Mouse (Mus musculus) myocyte (in vitro differentiated cells): Measurements from ENCODE around the gene Tcta. TPM values are rescaled to one million over a fixed set of nuclear protein-coding genes. Genes with fewer than 3 reads are reported as not detected.
"Not testable (repeated sequence)": the region's sequence is repeated elsewhere in the genome, so short reads cannot be mapped to it uniquely, and the experiment has no call there.

Experiments
- H3K27me3 ChIP-seq: one replicate; pipeline ENCODE4 v1.6.1; 2011; ENCODE audit not compliant: control insufficient read depth, insufficient read depth, insufficient read length
- H3K36me3 ChIP-seq: one replicate; pipeline ENCODE4 v1.6.1; 2011; ENCODE audit not compliant: control insufficient read depth, insufficient read depth
- H3K4me2 ChIP-seq: one replicate; pipeline ENCODE4 v1.6.1; 2011; ENCODE audit warnings: low read depth, control low read depth
- H3K4me3 ChIP-seq: one replicate; pipeline ENCODE4 v1.5.1; 2011; ENCODE audit warnings: mild to moderate bottlenecking, control low read depth, moderate library complexity
- H3K79me2 ChIP-seq: one replicate; pipeline ENCODE4 v1.6.1; 2011; ENCODE audit not compliant: control insufficient read depth, insufficient read depth
- H3ac ChIP-seq: one replicate; pipeline ENCODE4 v1.6.1; 2011; ENCODE audit not compliant: control insufficient read depth, insufficient read length
- CEBPB ChIP-seq: IDR thresholded peaks from 2 replicates; pipeline ENCODE4 v1.6.1; 2011; ENCODE audit warnings: mild to moderate bottlenecking, moderate library complexity; ENCODE audit not compliant: poor library complexity, insufficient read depth, severe bottlenecking
- E2F4 ChIP-seq: IDR thresholded peaks from one replicate; pipeline ENCODE4 v1.6.1; 2011; ENCODE audit warnings: mild to moderate bottlenecking, control low read depth, moderate library complexity; ENCODE audit not compliant: insufficient read depth
- MAX ChIP-seq: IDR thresholded peaks from one replicate; pipeline ENCODE4 v1.6.1; 2011; ENCODE audit warnings: low read depth, mild to moderate bottlenecking, control low read depth
- MYOD1 ChIP-seq, 3 experiments: IDR thresholded peaks; one replicate each; pipeline ENCODE4 v1.6.1; 2011; ENCODE audit warnings: control low read depth in 2 of 3, low read depth in 2 of 3, mild to moderate bottlenecking in 2 of 3, moderate library complexity in 1 of 3; ENCODE audit not compliant: insufficient read length in 2 of 3, control insufficient read depth in 1 of 3
- MYOG ChIP-seq, 3 experiments: IDR thresholded peaks; one replicate each; pipeline ENCODE4 v1.6.1; 2011; ENCODE audit warnings: control low read depth in 2 of 3, low read depth in 2 of 3, mild to moderate bottlenecking in 2 of 3; ENCODE audit not compliant: insufficient read length in 2 of 3, control insufficient read depth in 1 of 3, insufficient read depth in 1 of 3
- POLR2A ChIP-seq: IDR thresholded peaks from one replicate; pipeline ENCODE4 v1.6.1; 2011; ENCODE audit warnings: low read depth, mild to moderate bottlenecking, control low read depth, moderate library complexity; ENCODE audit not compliant: insufficient read length
- POLR2AphosphoS2 ChIP-seq: IDR thresholded peaks from one replicate; pipeline ENCODE4 v1.6.1; 2011; ENCODE audit warnings: low read depth, control low read depth; ENCODE audit not compliant: insufficient read length
- REST ChIP-seq: IDR thresholded peaks from one replicate; pipeline ENCODE4 v1.6.1; 2011; ENCODE audit warnings: mild to moderate bottlenecking, control low read depth, moderate library complexity; ENCODE audit not compliant: insufficient read depth, insufficient read length
- SRF ChIP-seq: IDR thresholded peaks from one replicate; pipeline ENCODE4 v1.6.1; 2011; ENCODE audit warnings: low read depth; ENCODE audit not compliant: control insufficient read depth, insufficient read length
- TCF12 ChIP-seq: IDR thresholded peaks from one replicate; pipeline ENCODE4 v1.6.1; 2011; ENCODE audit warnings: mild to moderate bottlenecking, control low read depth; ENCODE audit not compliant: poor library complexity, insufficient read depth, severe bottlenecking
- TCF3 ChIP-seq: IDR thresholded peaks from one replicate; pipeline ENCODE4 v1.6.1; 2011; ENCODE audit warnings: low read depth, control low read depth; ENCODE audit not compliant: insufficient read length
- USF1 ChIP-seq: IDR thresholded peaks from one replicate; pipeline ENCODE4 v1.6.1; 2011; ENCODE audit warnings: low read depth, mild to moderate bottlenecking, control low read depth, moderate library complexity
- polyA plus RNA-seq: library from polyadenylated mRNA; unstranded; fragments of >200 nt; fragmentation: generic; extraction: Trizol; gene quantifications from one replicate; pipeline ENCODE4 v1.2.1, GENCODE M21; 2012; ENCODE audit warnings: missing spikeins

The Tcta gene
- polyA plus RNA-seq, 1 experiment, result 29.8 TPM

- no peaks in the 10 kb centered on the region for H3K27me3 ChIP-seq
- peak overlapping the region; percentile 84 for H3K4me2 ChIP-seq
- H3K4me3 ChIP-seq, result peak overlapping the region; percentile 63
- no peak for TF ChIP-seq MAX
- TF ChIP-seq SRF, result no peak
- TF ChIP-seq POLR2AphosphoS2, result no peak
- no peak for TF ChIP-seq MYOD1 (IDR thresholded peaks at IDR 0.05; ENCODE audit: control insufficient read depth in 1 of 3, insufficient read length in 2 of 3, low read depth in 2 of 3)
- no peak for TF ChIP-seq USF1
- TF ChIP-seq TCF12, result no peak
- no peak for TF ChIP-seq E2F4
- TF ChIP-seq TCF3, result no peak
- no peak for TF ChIP-seq MYOG (IDR thresholded peaks at IDR 0.05; ENCODE audit: control insufficient read depth in 1 of 3, insufficient read depth in 1 of 3, insufficient read length in 2 of 3, low read depth in 2 of 3)
- H3K79me2 ChIP-seq, result no peaks in the 10 kb centered on the region
- H3ac ChIP-seq, result no peak overlapping the region
- no peaks in the 10 kb centered on the region for H3K36me3 ChIP-seq
Observed at GRCm38 (mm10) chr9:108289347-108289746, 16.6 kb downstream of the Tcta start.

- H3K27me3 ChIP-seq, H3K4me3 ChIP-seq, H3K36me3 ChIP-seq, H3K79me2 ChIP-seq, H3ac ChIP-seq, H3K4me2 ChIP-seq: not testable (repeated sequence)
Observed at GRCm38 (mm10) chr9:108287526-108288238, 18.3 kb downstream of the Tcta start.

DNA sequence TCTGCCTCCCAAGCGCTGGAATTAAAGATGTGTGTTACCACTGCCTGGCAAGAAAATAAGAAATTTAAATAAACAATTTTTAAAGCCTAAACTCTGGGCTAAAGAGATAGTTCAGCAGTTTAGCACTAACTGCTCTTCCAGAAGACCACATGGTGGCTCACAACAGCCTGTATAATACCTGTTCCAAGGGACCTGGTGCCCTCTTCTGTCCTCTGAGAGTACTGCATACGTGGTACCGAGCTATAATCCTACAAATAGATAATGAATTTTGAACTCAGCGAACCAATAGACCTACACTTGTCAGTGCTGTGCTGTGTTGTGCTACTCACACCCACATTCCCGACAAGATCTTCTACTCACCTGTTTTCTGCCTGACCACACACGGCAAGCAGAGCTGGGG lies 21.6 kb downstream of the Tcta start:
- H3K4me3 ChIP-seq, result no peak overlapping the region
- H3K4me2 ChIP-seq, result no peak overlapping the region
- no peaks in the 10 kb centered on the region for H3K79me2 ChIP-seq
- H3K27me3 ChIP-seq, result no peaks in the 10 kb centered on the region
- TF ChIP-seq MAX (no peak), USF1 (peak; percentile 22), SRF (no peak), TCF3 (no peak), POLR2A (no peak)
- H3K36me3 ChIP-seq, result no peaks in the 10 kb centered on the region
- H3ac ChIP-seq, result no peak overlapping the region

DNA sequence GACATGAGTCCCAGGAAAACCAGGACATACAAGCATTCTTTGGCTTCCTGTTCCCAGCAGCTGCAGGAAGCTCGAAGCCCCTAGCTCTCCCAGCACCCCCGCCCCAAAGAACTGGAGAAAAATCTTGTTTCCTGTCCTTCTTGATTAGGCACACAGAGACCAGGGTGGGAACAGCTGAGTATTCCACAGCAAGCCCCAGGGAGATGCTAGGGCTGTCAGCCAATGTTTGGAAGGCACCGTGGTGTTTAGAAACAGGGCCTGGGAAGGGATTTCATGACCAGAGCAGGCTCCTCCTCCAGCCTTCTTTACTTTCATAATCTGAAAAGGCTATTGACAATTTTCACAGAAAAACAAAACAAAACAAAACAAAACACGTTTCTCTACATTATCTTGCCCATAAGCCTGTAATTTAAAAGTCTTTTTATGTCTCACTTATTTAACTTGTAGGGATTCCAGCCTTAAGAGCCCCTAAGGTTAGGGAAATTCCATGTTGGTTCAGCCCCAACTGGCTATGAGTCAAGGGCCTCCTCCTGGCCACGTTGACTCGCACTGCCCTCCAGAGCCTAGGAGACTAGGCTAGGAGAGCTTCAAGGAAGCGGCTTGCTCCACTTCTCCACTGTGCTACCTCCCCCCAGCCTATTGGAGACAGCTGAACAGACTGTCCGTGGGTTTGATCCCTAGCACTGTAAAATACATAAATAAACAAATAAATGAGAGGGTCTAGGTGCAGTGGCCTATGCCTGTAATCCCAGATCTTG lies 25.7 kb downstream of the Tcta start:
- H3K36me3 ChIP-seq, result no peaks in the 10 kb centered on the region
- H3K79me2 ChIP-seq, result no peaks in the 10 kb centered on the region
- TF ChIP-seq MYOD1 (IDR thresholded peaks at IDR 0.05; ENCODE audit: control insufficient read depth in 1 of 3, insufficient read length in 2 of 3, low read depth in 2 of 3), result peak; percentile 35 to 84 (median 80)
- TF ChIP-seq POLR2AphosphoS2, result peak; percentile 59
- TF ChIP-seq USF1, result no peak
- TF ChIP-seq POLR2A, result peak; percentile 70
- peak; percentile 63 for TF ChIP-seq TCF12
- no peak for TF ChIP-seq E2F4
- no peak for TF ChIP-seq CEBPB
- TF ChIP-seq MYOG (IDR thresholded peaks at IDR 0.05; ENCODE audit: control insufficient read depth in 1 of 3, insufficient read depth in 1 of 3, insufficient read length in 2 of 3, low read depth in 2 of 3), result peak; percentile 31 to 83 (median 71)
- H3K4me3 ChIP-seq, result no peak overlapping the region
- H3K27me3 ChIP-seq, result no peaks in the 10 kb centered on the region
- H3ac ChIP-seq, result no peak overlapping the region
- peak overlapping the region; percentile 69 for H3K4me2 ChIP-seq

DNA sequence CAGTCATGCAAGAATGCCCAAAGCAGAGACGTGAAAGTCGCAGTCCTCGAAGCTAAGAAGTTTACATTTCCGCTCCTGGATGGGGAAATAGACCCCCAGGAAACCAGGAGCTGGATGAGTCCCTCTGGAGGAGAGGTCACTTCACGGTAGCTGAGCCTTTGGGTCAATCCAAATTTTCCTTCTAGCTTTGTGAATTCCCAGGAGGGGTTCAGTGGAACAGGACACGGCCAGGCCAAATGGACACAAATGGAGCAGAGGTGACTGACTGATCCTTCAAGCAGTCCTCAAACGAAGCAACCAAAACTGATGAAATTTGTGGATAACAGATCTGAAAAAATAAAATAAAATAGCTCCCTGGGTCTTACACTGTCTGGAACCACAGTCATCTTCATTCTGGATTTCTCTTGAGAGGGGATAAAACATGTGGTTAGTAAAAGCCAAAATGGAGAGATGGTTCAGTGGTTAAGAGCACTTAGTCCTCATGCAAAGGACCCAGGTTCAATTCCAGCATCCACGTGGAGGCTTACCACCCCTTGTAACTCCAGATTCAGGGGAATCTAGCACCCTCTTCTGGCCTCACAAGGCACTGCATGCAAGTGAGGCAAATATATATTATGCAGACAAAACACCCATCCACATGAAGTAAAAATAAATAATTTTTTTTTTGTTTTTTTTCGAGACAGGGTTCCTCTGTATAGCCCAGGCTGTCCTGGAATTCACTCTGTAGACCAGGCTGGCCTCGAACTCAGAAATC lies 27.1 kb downstream of the Tcta start:
- no peaks in the 10 kb centered on the region for H3K36me3 ChIP-seq
- TF ChIP-seq POLR2A (no peak), SRF (no peak), TCF3 (no peak), CEBPB (no peak), MYOD1 (IDR thresholded peaks at IDR 0.05; ENCODE audit: control insufficient read depth in 1 of 3, insufficient read length in 2 of 3, low read depth in 2 of 3) (no peak), MYOG (IDR thresholded peaks at IDR 0.05; ENCODE audit: control insufficient read depth in 1 of 3, insufficient read depth in 1 of 3, insufficient read length in 2 of 3, low read depth in 2 of 3) (no peak), REST (no peak), E2F4 (no peak), USF1 (no peak), MAX (no peak), TCF12 (no peak), POLR2AphosphoS2 (no peak)
- no peak overlapping the region for H3ac ChIP-seq
- no peak overlapping the region for H3K4me2 ChIP-seq
- no peak overlapping the region for H3K4me3 ChIP-seq
- no peaks in the 10 kb centered on the region for H3K79me2 ChIP-seq
- no peaks in the 10 kb centered on the region for H3K27me3 ChIP-seq
